Mouse (Mus musculus) heart, postnatal 0 days (tissue): ENCODE measurements around the gene Dpp4.

Experiments used
- CTCF ChIP-seq: IDR thresholded peaks from 2 replicates; pipeline ENCODE4 v1.5.1; 2016; ENCODE audit warnings: antibody characterized with exemption, control low read depth, low read depth
- EP300 ChIP-seq: IDR thresholded peaks from 2 replicates; pipeline ENCODE4 v1.6.1; 2016; ENCODE audit warnings: antibody characterized with exemption, low read depth

GRCm38 (mm10) chr2:62363606-62364005, 48.4 kb downstream of the Dpp4 start:
- TF ChIP-seq CTCF (no peak), EP300 (no peak)
